In genomic region chr2:26325386-26326181, GRCm38 (mm10) we compare ENCODE assay signal across 8 mouse cellular contexts. TPM values are rescaled to one million over a fixed set of nuclear protein-coding genes. Genes with fewer than 3 reads are reported as not detected.
DNase-seq lines count a peak whose midpoint lies in the region; ATAC-seq and TF ChIP-seq lines count a peak whose summit lies in the region.

No protein-coding gene starts in this region.

- no peaks in the 10 kb centered on the region for H3K27me3 ChIP-seq in forebrain, postnatal 0 days (ENCODE audit: insufficient read depth, low read length)

- peaks cover 73% of the 10 kb centered on the region for H3K36me3 ChIP-seq in forebrain, postnatal 0 days (ENCODE audit: insufficient read depth)

- ATAC-seq in forebrain, postnatal 0 days = peak; percentile 81
- ATAC-seq in inflammation-experienced regulatory T-cells, adult 6 months = peak; percentile 71
- ATAC-seq in neutrophil, adult 5-6 weeks (ENCODE audit: extremely low read depth, insufficient number of reproducible peaks, low FRiP score, poor library complexity, severe bottlenecking) = peak; percentile 58; the same call in 1 of the 2 replicates

- no peaks in the 10 kb centered on the region for H3K4me1 ChIP-seq in forebrain, postnatal 0 days (ENCODE audit: insufficient read depth)
- no peaks in the 10 kb centered on the region; the same call in 1 of the 2 replicates for H3K4me1 ChIP-seq in lung, adult 2 months (ENCODE audit: control insufficient read depth, insufficient read depth, low read length)

- WGBS in forebrain, postnatal 0 days = 67% methylated on average over 15 of the region's 15 CpGs
- 63% methylated on average over 15 of the region's 15 CpGs for WGBS in lung, adult 2 months

- TF ChIP-seq CTCF in forebrain, postnatal 0 days (IDR thresholded peaks at IDR 0.05; ENCODE audit: low read depth) = peak; percentile 92
- TF ChIP-seq CTCF in lung, adult 2 months (IDR thresholded peaks at IDR 0.05; ENCODE audit: insufficient read depth, low read length) = peak; percentile 96

- H3K4me3 ChIP-seq in forebrain, postnatal 0 days (ENCODE audit: low read depth, low read length) = no peak overlapping the region
- H3K4me3 ChIP-seq in lung, adult 2 months (replicated peaks; ENCODE audit: extremely low read depth, low read depth, low read length) = no peak overlapping the region

- no peak overlapping the region for H3K4me2 ChIP-seq in forebrain, postnatal 0 days (ENCODE audit: low read depth)

- H3K27ac ChIP-seq in forebrain, postnatal 0 days (ENCODE audit: low read depth, low read length) = no peak overlapping the region

- no peak for TF ChIP-seq POLR2A in lung, adult 2 months (IDR thresholded peaks at IDR 0.05; ENCODE audit: borderline replicate concordance, extremely low read depth, low read depth, low read length)

- DNase-seq in urinary bladder, postnatal 25 days (ENCODE audit: low spot score) = peak; percentile 53
- DNase-seq in urinary bladder, postnatal 4 days (ENCODE audit: low spot score in 2 of 2) = no peak
- peak; percentile 70 for DNase-seq in c-Kit-positive CD71-positive TER-119-positive erythroid progenitor cells, embryonic 14.5 days (ENCODE audit: low spot score)
- DNase-seq in forebrain, postnatal 0 days = peak; percentile 62
- peak; percentile 63 for DNase-seq in lung, adult 2 months
- no peak for DNase-seq in layer of hippocampus, postnatal 14 days (ENCODE audit: low spot score in 2 of 2)

- no peaks in the 10 kb centered on the region for H3K9me3 ChIP-seq in forebrain, postnatal 0 days (ENCODE audit: low read length)

- no peak overlapping the region for H3K9ac ChIP-seq in forebrain, postnatal 0 days

RNA-seq across cellular contexts. Expression of gene Gpsm1, which starts 10.3 kb away (rescaled TPM):
- 242 and 257 TPM in 2 replicates for total RNA-seq in forebrain, postnatal 0 days (2014; rRNA removed)
- 140 and 149 TPM in 2 replicates for polyA plus RNA-seq in forebrain, postnatal 0 days (2015; fragmentation: Nextera tagmentation; extraction: Ambion mirVana)
- polyA plus RNA-seq in inflammation-experienced regulatory T-cells, adult 6 months (2017; shearing (Covaris generic)) = 1 to 10 TPM; 3.8 to 5.0 (median 5.0) TPM
- 49.9 and 56.2 TPM in 2 replicates for polyA plus RNA-seq in lung, adult 2 months (2012; rRNA removed)
- total RNA-seq in neutrophil, adult 5-6 weeks (2017) = 20.7 and 22.0 TPM in 2 replicates
- 10 to 100 TPM; 48.4 to 57.6 TPM for total RNA-seq in layer of hippocampus, postnatal 14 days (2021)

RNA-seq across cellular contexts. Expression of gene Dnlz, which starts 26.3 kb away (rescaled TPM):
- total RNA-seq in forebrain, postnatal 0 days (2014; rRNA removed) = 32.2 and 39.8 TPM in 2 replicates
- 28.8 and 33.2 TPM in 2 replicates for polyA plus RNA-seq in forebrain, postnatal 0 days (2015; fragmentation: Nextera tagmentation; extraction: Ambion mirVana)
- 1 to 10 TPM; 7.6 to 8.7 (median 7.6) TPM for polyA plus RNA-seq in inflammation-experienced regulatory T-cells, adult 6 months (2017; shearing (Covaris generic))
- polyA plus RNA-seq in lung, adult 2 months (2012; rRNA removed) = 16.3 and 16.4 TPM in 2 replicates
- total RNA-seq in neutrophil, adult 5-6 weeks (2017) = 6.2 and 7.7 TPM in 2 replicates
- total RNA-seq in layer of hippocampus, postnatal 14 days (2021) = 10 to 100 TPM; 25.9 TPM

RNA-seq across cellular contexts. Expression of gene Ccdc187, which starts 31.2 kb away (rescaled TPM):
- total RNA-seq in forebrain, postnatal 0 days (2014; rRNA removed) = 1.5 and 2.0 TPM in 2 replicates
- polyA plus RNA-seq in forebrain, postnatal 0 days (2015; fragmentation: Nextera tagmentation; extraction: Ambion mirVana) = 0.13 TPM in 2 replicates
- under 1 TPM in 1 of 3 experiments, not detected in 2; 0.04 TPM for polyA plus RNA-seq in inflammation-experienced regulatory T-cells, adult 6 months (2017; shearing (Covaris generic))
- polyA plus RNA-seq in lung, adult 2 months (2012; rRNA removed) = 6.6 and 7.9 TPM in 2 replicates
- 0.12 TPM in 1 of 2 replicates, not detected in the other for total RNA-seq in neutrophil, adult 5-6 weeks (2017)
- total RNA-seq in layer of hippocampus, postnatal 14 days (2021) = 1 to 10 TPM in 1 of 2 experiments, under 1 TPM in 1; 0.60 to 1.2 TPM

RNA-seq across cellular contexts. Expression of gene Card9, which starts 35.1 kb away (rescaled TPM):
- 4.0 and 4.1 TPM in 2 replicates for total RNA-seq in forebrain, postnatal 0 days (2014; rRNA removed)
- 0.84 and 1.8 TPM in 2 replicates for polyA plus RNA-seq in forebrain, postnatal 0 days (2015; fragmentation: Nextera tagmentation; extraction: Ambion mirVana)
- polyA plus RNA-seq in inflammation-experienced regulatory T-cells, adult 6 months (2017; shearing (Covaris generic)) = 1 to 10 TPM in 2 of 3 experiments, under 1 TPM in 1; 0.53 to 2.1 (median 1.1) TPM
- 27.1 and 30.6 TPM in 2 replicates for polyA plus RNA-seq in lung, adult 2 months (2012; rRNA removed)
- total RNA-seq in neutrophil, adult 5-6 weeks (2017) = 118 and 130 TPM in 2 replicates
- total RNA-seq in layer of hippocampus, postnatal 14 days (2021) = 1 to 10 TPM; 2.5 to 2.6 TPM

RNA-seq across cellular contexts. Expression of gene Snapc4, which starts 54.9 kb away (rescaled TPM):
- total RNA-seq in forebrain, postnatal 0 days (2014; rRNA removed) = 56.7 and 58.6 TPM in 2 replicates
- polyA plus RNA-seq in forebrain, postnatal 0 days (2015; fragmentation: Nextera tagmentation; extraction: Ambion mirVana) = 14.9 and 19.1 TPM in 2 replicates
- polyA plus RNA-seq in inflammation-experienced regulatory T-cells, adult 6 months (2017; shearing (Covaris generic)) = 10 to 100 TPM; 15.6 to 43.4 (median 39.6) TPM
- 27.9 and 31.0 TPM in 2 replicates for polyA plus RNA-seq in lung, adult 2 months (2012; rRNA removed)
- total RNA-seq in neutrophil, adult 5-6 weeks (2017) = 58.9 and 67.2 TPM in 2 replicates
- total RNA-seq in layer of hippocampus, postnatal 14 days (2021) = 10 to 100 TPM; 58.4 to 84.5 TPM

Comparison
In these comparisons a context has a peak if more than half of its experiments do, and no peak if none do; other contexts are left out.
1. DNase-seq: peak in urinary bladder, postnatal 25 days (single experiment), c-Kit-positive CD71-positive TER-119-positive erythroid progenitor cells, embryonic 14.5 days (single experiment), forebrain, postnatal 0 days (single experiment) and lung, adult 2 months (single experiment); none in urinary bladder, postnatal 4 days (0 of 2) and layer of hippocampus, postnatal 14 days (0 of 2).
2. Peak in every context shown above with its lines, with median percentiles within 50 percentile points of each other: ATAC-seq.